Mouse (Mus musculus): ENCODE results near the gene Acaa1b. TPM values are rescaled to one million over a fixed set of nuclear protein-coding genes. Genes with fewer than 3 reads are reported as not detected.

The Acaa1b gene
- total RNA-seq (2021), result 1 to 10 TPM; 1.7 to 4.3 TPM
- long read RNA-seq, experiment 1, result 0 reads
- long read RNA-seq, experiment 2, partial matches to known transcripts, result 0 of 7 reads
- long read RNA-seq, experiment 2, other reads (novel, unspliced or antisense), result 3 of 7 reads

DNA sequence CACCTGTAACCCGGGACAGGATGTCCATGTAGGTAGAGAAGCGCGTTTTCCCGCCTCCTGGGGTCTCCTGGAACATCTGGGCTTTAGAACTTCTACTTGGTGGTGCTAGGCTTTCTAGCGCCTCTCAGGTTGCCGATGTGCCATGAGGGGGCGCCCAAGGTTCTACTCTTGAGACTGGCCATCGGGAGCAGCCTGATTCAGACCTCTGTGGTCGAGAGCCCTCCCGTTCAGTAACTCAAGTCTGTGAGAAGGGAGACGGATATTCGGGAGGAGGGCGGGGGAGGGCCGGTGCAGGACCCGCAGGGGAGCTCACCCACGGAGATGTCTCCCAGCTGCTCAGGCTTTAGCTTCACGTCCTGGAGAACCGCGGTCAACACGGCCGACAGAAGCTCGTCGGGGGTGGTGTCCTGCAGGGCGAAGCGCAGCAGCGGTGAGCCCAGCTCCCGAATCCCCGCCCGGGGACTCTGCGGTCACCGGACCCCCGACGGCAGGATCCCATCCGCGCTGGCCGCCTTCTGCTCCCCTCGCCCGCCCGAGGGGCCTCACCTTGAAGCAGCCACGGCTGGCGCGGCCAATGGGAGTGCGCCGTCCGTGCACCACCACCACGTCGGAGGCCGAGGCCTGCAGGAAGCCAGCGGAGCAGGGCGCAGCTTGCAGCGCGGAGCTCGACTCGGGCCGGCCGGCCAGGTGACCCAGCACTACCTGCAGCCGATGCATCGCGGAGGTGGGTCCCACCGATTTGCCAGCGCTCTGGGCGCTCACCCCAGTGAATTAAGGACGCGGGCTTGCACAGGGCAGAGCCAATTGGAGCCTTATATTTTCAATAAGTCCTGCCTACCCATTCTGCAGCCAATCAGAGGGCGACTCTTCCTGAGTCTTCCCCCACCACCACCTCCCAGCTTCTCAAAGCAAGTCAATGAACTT, at the start of gene Acaa1b:
Gene Acaa1b (minus strand): TSS at position 816 of the 924 bp plus-strand sequence.
- peak; percentile 78 to 91 for DNase-seq

DNA sequence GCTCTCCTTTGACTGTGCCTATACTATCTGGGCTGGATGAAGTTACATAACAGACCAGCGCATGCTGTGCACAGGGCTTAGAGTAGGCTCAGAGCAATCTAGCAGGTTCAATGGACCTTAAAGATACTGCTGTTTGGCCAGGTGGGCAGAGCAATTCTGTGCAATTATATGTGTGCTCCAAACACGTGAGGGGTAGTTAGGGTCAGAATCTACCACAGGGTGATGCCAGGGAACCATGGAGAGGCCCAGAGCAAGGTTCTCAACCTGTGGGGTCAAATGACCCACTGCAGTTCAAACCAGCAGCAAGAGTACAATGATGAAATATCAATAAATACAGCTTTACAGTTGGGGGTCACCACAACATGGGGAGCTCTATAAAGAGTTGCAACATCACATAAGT, 49.8 kb upstream of the Acaa1b start:
- no peak for DNase-seq

GRCm38 (mm10) chr9:119205756-119206155, 48.9 kb upstream of the Acaa1b start:
- DNase-seq, result no peak

- DNase-seq, result no peak
These were observed 46.7 kb upstream of the Acaa1b start for GRCm38 (mm10) chr9:119203617-119204016.

GRCm38 (mm10) chr9:119201653-119202052, 44.8 kb upstream of the Acaa1b start:
- no peak for DNase-seq

GRCm38 (mm10) chr9:119199151-119199861, 42.4 kb upstream of the Acaa1b start:
- DNase-seq, result no peak

DNA sequence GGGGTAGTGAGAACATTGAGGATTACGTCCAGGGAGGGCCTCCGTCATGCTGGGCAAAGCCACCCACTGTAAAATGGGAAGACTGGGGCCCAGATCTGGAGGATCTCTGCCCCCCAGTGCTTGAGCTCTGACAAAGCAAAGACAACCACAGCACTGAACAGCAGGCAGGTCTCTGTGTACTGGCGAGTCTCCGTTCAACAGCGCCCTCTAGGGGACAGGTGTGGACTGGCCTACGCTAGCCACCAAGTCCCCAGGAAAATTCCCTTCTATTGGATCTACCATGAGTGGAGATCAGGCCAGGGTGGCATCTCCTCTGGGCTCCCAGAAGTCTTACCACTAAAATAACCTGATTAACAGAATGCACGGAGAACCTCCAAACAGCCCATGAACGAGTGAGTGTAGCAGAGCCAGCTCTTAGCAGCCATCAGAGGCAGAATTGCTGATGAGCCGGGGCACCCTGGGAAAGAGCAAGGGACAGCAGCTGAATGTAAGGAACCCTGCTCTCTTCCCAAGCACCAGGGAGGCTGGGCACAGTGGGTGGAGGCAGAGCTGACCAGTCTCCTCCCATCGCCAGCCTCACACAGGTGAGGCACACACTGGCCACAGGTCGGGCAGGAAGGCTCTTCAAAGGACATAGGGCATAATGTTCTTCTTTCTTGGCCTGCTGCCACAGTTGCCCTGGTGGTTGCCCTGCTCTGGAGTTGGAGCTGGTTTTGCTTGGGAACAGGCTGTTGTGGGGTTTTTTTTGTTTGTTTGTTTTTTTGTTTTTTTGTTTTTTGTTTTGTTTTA, 35.5 kb upstream of the Acaa1b start:
- peak; percentile 14 to 47 for DNase-seq

DNA sequence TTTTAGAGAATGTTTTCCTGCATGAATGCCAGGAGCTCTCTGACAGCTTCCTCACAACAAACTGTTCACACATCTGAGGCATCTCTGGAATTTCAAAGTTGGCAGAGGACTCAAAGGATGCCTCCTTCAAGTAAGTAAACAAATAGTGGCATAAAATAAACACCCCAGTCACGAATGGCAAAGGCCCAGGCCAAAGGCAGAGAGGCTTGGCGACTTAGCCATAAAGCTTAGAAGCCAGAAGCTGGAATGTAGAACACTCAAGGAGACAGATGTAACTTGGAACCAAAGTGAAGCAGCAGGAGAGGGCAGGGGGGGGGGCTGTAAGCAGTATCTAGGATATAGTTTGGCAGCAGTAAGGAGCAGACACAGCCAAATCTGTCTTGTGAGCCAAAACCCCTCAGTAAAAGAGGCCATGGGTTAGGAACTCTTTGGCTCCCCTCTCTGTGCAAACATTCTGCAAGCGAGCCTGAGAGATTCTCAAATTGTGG, 24.4 kb upstream of the Acaa1b start:
- peak; percentile 55 to 67 for DNase-seq

GRCm38 (mm10) chr9:119179292-119179691, 22.4 kb upstream of the Acaa1b start:
- no peak for DNase-seq

- DNase-seq, result no peak
These were observed 10.7 kb upstream of the Acaa1b start for GRCm38 (mm10) chr9:119167608-119168007.

DNA sequence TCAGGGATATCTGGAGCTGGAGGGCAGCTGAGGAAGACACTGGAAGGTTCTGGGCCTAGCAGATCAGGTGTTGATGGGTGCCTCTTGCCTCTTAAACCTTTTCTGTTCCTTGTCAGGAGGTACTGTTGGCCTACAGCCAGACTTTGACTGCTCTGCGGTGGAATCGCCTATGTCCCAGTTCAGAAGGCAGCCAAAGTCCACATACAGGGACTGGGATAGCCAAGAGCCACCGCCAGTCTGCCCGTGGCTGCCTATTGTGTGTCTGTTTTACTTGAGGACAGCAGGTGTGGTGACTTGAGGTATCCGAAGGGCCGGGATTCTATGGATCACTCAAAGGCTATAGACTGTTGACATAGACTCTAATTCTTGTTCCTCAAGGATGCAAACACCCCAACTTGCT, 8.7 kb upstream of the Acaa1b start:
- peak in 1 of 2 experiments; percentile 20 for DNase-seq

DNA sequence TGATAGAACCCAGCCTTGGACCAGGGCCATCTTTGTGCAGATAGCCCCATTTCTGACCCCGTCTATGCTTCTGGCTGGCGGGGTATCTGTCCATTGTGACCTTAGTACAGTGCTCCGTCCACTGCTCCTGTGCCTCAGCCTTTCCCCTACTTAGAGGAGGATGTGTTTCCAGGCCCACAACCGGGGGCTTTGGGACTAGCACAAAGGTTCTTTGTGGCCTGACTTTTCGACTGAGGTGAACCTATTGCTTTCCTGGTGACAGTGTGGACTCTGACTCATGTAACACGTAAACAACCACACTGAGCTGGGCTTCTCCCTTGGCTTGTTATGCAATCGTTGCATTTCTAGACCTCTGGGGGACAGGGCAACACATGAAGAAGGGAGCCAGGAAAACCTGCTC, 7.8 kb upstream of the Acaa1b start:
- DNase-seq, result no peak

DNA sequence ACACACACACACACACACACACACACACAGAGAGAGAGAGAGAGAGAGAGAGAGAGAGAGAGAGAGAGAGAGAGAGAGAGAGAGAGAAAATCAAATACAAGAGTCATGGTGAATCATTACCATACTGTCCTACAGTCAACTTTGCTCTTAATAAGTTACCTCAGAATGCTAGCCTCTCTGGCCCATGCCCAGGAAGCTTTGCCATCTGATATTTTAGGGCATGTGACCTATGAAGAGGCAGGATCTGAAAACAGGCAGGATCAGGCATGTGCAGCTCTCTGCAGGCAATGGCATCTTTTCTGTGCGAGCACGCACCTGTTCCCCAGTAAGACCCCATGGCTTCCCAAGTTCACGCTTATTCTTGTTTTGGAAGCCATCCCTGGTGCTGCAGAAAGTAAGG, 3.8 kb upstream of the Acaa1b start:
- no peak for DNase-seq

DNA sequence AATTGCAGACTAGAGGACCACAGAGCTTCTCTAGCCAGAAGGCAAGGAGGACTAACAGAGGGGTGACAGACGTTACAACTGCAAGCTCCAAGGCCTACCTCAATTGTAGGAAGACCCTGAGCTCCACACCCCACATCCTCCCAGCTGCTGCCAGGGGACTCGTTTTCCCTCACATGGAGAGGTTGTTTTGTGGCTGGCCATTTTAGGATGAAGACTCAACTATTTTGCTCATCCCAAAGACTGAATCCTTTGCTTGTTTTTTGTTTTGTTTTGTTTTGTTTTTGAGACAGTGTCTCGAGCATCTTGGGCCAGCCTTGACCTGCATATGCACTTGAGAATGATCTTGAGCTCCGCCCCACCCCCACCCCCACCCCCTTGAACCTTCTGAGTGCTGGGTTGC, 2.0 kb upstream of the Acaa1b start, which contains the start of gene Gm47289:
Gene Gm47289 (plus strand): TSS at position 301 of the 400 bp plus-strand sequence.
- no peak for DNase-seq

GRCm38 (mm10) chr9:119155826-119156225, 1.1 kb downstream of the Acaa1b start:
- DNase-seq, result peak in 1 of 2 experiments; percentile 5

- DNase-seq, result peak; percentile 8 to 21
These were observed 1.5 kb downstream of the Acaa1b start for GRCm38 (mm10) chr9:119155416-119155815.

- DNase-seq, result no peak
These were observed 5.1 kb downstream of the Acaa1b start for GRCm38 (mm10) chr9:119151751-119152150.

DNA sequence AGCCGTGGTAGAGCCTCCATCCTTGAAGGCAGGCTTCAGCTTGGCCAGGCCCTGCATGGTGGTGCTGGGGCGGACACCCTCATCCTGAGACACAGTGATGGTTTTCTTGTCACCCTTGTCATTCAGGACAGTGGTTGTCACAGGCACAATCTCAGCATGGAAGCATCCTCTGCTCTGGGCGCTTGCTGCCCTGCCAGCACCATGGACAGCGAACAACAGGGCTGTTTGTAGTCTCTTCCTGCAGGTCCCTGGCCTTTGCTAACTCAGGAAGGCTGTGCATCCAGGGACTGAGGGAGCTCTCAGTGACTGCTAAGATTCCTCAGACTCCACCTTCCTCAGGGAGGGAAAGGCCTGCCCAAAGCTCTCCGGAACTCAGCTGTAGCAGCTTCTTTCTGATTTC, 7.3 kb downstream of the Acaa1b start:
- peak; percentile 12 to 56 for DNase-seq

DNA sequence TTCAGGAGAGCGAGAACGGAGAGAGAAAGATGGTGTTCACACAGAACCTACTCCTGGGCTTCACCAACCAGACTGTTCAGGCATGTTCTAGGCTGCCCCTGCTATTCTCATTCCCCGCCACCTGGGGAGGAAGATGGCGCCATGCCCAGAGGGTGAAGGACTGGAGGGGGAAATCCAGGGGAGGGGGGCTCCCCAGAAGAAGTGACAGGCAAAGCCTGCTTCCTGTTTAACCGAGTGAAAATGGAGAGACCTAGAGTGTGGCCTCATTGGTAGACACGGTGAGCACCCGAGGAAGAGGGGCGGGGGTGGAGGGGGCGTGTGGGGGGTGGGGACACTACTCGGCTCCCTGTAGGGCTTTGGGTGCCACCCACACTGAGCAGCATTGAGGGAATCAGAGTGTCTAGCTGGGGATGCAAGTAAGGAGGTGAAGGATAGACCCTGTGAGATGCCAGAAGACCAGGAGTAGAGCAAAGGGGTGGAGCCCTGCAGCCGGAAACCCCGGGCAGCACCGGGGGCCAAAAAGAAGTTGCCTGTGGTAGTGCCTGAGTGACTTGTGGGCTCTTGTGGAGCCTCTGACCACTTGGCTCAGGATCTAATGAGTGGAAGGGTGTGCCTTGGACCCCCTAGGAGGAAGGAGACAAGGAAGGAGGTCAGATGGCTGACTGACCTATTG, 10.7 kb downstream of the Acaa1b start:
- DNase-seq, result no peak

DNA sequence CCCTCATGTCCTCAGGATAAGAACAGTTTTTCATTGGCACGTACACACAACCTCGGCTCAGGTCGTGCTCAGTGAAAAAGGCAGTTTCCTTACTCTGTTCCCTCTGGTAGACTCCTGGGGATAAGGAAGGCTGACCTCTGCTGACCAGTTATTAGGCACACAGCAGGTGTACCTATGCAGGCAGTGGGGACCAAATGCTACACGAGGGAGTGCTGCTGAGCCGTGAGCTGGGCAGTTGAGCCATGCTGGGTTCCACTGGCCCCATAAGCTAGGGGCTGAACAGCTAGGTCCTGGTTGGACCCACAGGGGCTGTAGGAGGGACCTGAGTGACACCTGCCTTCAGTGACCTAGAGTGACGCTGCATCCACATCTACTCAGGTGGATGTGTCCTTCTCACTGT, 11.3 kb downstream of the Acaa1b start:
- no peak for DNase-seq

- DNase-seq, result no peak
These were observed 11.8 kb downstream of the Acaa1b start for GRCm38 (mm10) chr9:119145137-119145536.

All from heart, adult 18-20 months (tissue).